Mouse (Mus musculus): ENCODE measurements around the gene Atp13a4.

- TF ChIP-seq CTCF (IDR thresholded peaks at IDR 0.05) (no peak), EP300 (IDR thresholded peaks at IDR 0.05) (no peak)
Measured at GRCm38 (mm10) chr16:29481439-29481838, 63.2 kb downstream of the Atp13a4 start.

Measured in lung, postnatal 0 days (tissue).